ENCODE assay signal across 9 mouse cellular contexts in the genomic region with DNA sequence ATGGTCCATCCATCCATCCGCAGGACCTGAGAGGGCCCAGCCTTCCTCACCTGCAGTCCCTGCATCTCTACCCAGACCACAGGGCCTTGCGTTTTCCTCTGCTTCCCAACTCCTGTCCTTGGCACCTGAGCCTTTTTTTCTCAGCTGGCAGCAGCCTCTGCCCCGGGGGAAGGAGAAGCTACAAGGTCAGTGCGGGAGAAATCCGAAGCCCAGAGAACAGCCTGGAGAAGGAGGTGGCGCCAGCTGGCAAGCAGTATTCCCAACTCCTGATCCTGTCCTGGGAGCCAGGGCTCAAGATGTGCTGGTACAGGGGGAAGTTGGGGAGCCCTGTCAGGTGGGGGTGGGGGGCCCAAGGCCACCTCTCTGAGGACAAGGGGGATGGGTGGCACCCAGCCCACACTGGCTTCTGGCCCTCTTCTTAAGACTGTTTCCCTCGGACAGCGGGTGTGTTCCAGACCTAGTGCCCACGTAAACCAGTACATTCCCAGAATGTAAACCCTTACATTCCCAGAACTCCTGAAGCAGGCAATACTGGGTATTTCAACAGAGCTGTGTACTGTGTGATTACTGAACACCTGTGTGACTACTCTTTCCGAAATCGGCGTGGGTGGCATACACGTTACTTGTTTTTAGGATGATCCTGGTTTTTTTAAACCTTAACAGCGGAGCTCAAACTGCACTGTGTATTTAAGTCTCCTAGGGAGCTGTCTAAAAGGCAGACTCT. TPM values are rescaled to one million over a fixed set of nuclear protein-coding genes. Genes with fewer than 3 reads are reported as not detected.
DNase-seq lines count a peak whose midpoint lies in the region; ATAC-seq and TF ChIP-seq lines count a peak whose summit lies in the region.
"Had no signal": no experiment of that assay in that cellular context is flagged by ENCODE, and none has a peak within 500 bp of the region (broad histone marks: within the 10 kb centered on the region; RNA-seq: fewer than 3 reads in every experiment).

No protein-coding gene starts in this region.

- H3K9me3 ChIP-seq in liver, embryonic 15.5 days (replicated peaks): no peaks in the 10 kb centered on the region
- H3K9me3 ChIP-seq in liver, embryonic 12.5 days (replicated peaks): no peaks in the 10 kb centered on the region
- no peaks in the 10 kb centered on the region for H3K9me3 ChIP-seq in hindbrain, postnatal 0 days (ENCODE audit: low read length)

- H3K36me3 ChIP-seq in liver, embryonic 15.5 days (replicated peaks): peaks cover 14% of the 10 kb centered on the region
- H3K36me3 ChIP-seq in liver, embryonic 12.5 days: peaks cover 19% of the 10 kb centered on the region
- H3K36me3 ChIP-seq in hindbrain, postnatal 0 days (ENCODE audit: insufficient read depth, low read length): no peaks in the 10 kb centered on the region

- H3K27ac ChIP-seq in liver, embryonic 15.5 days (replicated peaks): 0 out of 2 replicates have a peak overlapping the region, but pooled peaks have one; percentile 6
- H3K27ac ChIP-seq in liver, embryonic 12.5 days: no peak overlapping the region
- H3K27ac ChIP-seq in cerebellum, adult 2 months (ENCODE audit: insufficient read depth, low read length): peak overlapping the region; percentile 1; the same call in 1 of the 2 replicates
- H3K27ac ChIP-seq in hindbrain, postnatal 0 days: no peak overlapping the region

- no peak overlapping the region for H3K4me2 ChIP-seq in liver, embryonic 15.5 days
- H3K4me2 ChIP-seq in liver, embryonic 12.5 days: no peak overlapping the region
- H3K4me2 ChIP-seq in hindbrain, postnatal 0 days (ENCODE audit: low read depth, low read length): no peak overlapping the region
- H3K4me2 ChIP-seq: midbrain, embryonic 11.5 days had no signal

- DNase-seq in cerebellum, adult 2 months: peak; percentile 62 to 70
- DNase-seq in gastrocnemius, postnatal 25 days: peak; percentile 92
- DNase-seq in kidney, postnatal 14 days: peak; percentile 60
- DNase-seq in left cerebral cortex, adult 11 months (ENCODE audit: low spot score): no peak
- DNase-seq in hindbrain, postnatal 0 days (ENCODE audit: low spot score): no peak
- DNase-seq: thymus, postnatal 36 days had no signal

- no peaks in the 10 kb centered on the region for H3K27me3 ChIP-seq in liver, embryonic 15.5 days
- no peaks in the 10 kb centered on the region for H3K27me3 ChIP-seq in liver, embryonic 12.5 days (replicated peaks)
- H3K27me3 ChIP-seq in cerebellum, adult 2 months (ENCODE audit: control insufficient read depth, insufficient read depth, low read length): no peaks in the 10 kb centered on the region
- H3K27me3 ChIP-seq in hindbrain, postnatal 0 days (ENCODE audit: insufficient read depth, low read length): no peaks in the 10 kb centered on the region

- TF ChIP-seq CTCF in cerebellum, adult 2 months (IDR thresholded peaks at IDR 0.05; ENCODE audit: borderline replicate concordance, insufficient read depth, low read depth, low read length): no peak
- no peak for TF ChIP-seq CTCF in hindbrain, postnatal 0 days (IDR thresholded peaks at IDR 0.05; ENCODE audit: low read depth)

- no peak overlapping the region for H3K9ac ChIP-seq in liver, embryonic 15.5 days
- no peak overlapping the region for H3K9ac ChIP-seq in liver, embryonic 12.5 days
- H3K9ac ChIP-seq in hindbrain, postnatal 0 days (replicated peaks; ENCODE audit: low read length): no peak overlapping the region

- no peak for ATAC-seq in liver, embryonic 15.5 days (ENCODE audit: insufficient read depth)
- no peak for ATAC-seq in liver, embryonic 12.5 days
- no peak for ATAC-seq in hindbrain, postnatal 0 days

- no peak for TF ChIP-seq POLR2A in cerebellum, adult 2 months (IDR thresholded peaks at IDR 0.05; ENCODE audit: borderline replicate concordance, insufficient read depth, low read length)

- H3K4me1 ChIP-seq in liver, embryonic 15.5 days (replicated peaks): peaks cover 72% of the 10 kb centered on the region
- peaks cover 50% of the 10 kb centered on the region for H3K4me1 ChIP-seq in liver, embryonic 12.5 days
- peaks cover 59% of the 10 kb centered on the region for H3K4me1 ChIP-seq in cerebellum, adult 2 months (ENCODE audit: control insufficient read depth, insufficient read depth, low read length)
- H3K4me1 ChIP-seq in hindbrain, postnatal 0 days (ENCODE audit: insufficient read depth, low read length): no peaks in the 10 kb centered on the region

- WGBS in liver, embryonic 15.5 days (ENCODE audit: insufficient replicate concordance): 74% methylated on average over 14 of the region's 14 CpGs
- WGBS in liver, embryonic 12.5 days (ENCODE audit: insufficient replicate concordance): 86% methylated on average over 14 of the region's 14 CpGs
- 48% methylated on average over 14 of the region's 14 CpGs for WGBS in cerebellum, adult 2 months
- 69% methylated on average over 14 of the region's 14 CpGs for WGBS in hindbrain, postnatal 0 days

- no peak overlapping the region for H3K4me3 ChIP-seq in liver, embryonic 15.5 days (replicated peaks)
- no peak overlapping the region for H3K4me3 ChIP-seq in liver, embryonic 12.5 days
- no peak overlapping the region for H3K4me3 ChIP-seq in cerebellum, adult 2 months (replicated peaks; ENCODE audit: insufficient read depth, low read depth, low read length)
- no peak overlapping the region for H3K4me3 ChIP-seq in hindbrain, postnatal 0 days (ENCODE audit: low read length)

RNA-seq across cellular contexts. Expression of a gene that starts 9.9 kb away (rescaled TPM):
- 16.9 and 21.5 TPM in 2 replicates for polyA plus RNA-seq in liver, embryonic 15.5 days (2015; fragmentation: Nextera tagmentation; extraction: Ambion mirVana)
- polyA plus RNA-seq in liver, embryonic 12.5 days (2016; fragmentation: Nextera tagmentation; extraction: Ambion mirVana): 8.8 and 9.0 TPM in 2 replicates
- polyA plus RNA-seq in cerebellum, adult 2 months (2012; rRNA removed): 11.6 and 14.1 TPM in 2 replicates
- total RNA-seq in gastrocnemius, postnatal 25 days (2021): 10 to 100 TPM; 43.2 to 49.2 TPM
- total RNA-seq in hindbrain, postnatal 0 days (2014; rRNA removed): 15.0 and 16.9 TPM in 2 replicates
- polyA plus RNA-seq in hindbrain, postnatal 0 days (2015; fragmentation: Nextera tagmentation; extraction: Ambion mirVana): 3.0 and 3.4 TPM in 2 replicates

RNA-seq across cellular contexts. Expression of a gene that starts 44.1 kb away (rescaled TPM):
- 0.61 and 0.77 TPM in 2 replicates for polyA plus RNA-seq in liver, embryonic 15.5 days (2015; fragmentation: Nextera tagmentation; extraction: Ambion mirVana)
- 0.97 and 1.5 TPM in 2 replicates for polyA plus RNA-seq in liver, embryonic 12.5 days (2016; fragmentation: Nextera tagmentation; extraction: Ambion mirVana)
- polyA plus RNA-seq in cerebellum, adult 2 months (2012; rRNA removed): 25.3 and 26.3 TPM in 2 replicates
- total RNA-seq in gastrocnemius, postnatal 25 days (2021): 1 to 10 TPM; 5.2 to 8.2 TPM
- total RNA-seq in hindbrain, postnatal 0 days (2014; rRNA removed): 13.7 and 18.4 TPM in 2 replicates
- 8.9 and 9.2 TPM in 2 replicates for polyA plus RNA-seq in hindbrain, postnatal 0 days (2015; fragmentation: Nextera tagmentation; extraction: Ambion mirVana)

Comparison
In these comparisons a context has a peak if more than half of its experiments do, and no peak if none do; other contexts are left out.
1. H3K27ac ChIP-seq: peak in liver, embryonic 15.5 days (single experiment) and cerebellum, adult 2 months (single experiment); none in liver, embryonic 12.5 days (single experiment) and hindbrain, postnatal 0 days (single experiment).
2. DNase-seq: peak in cerebellum, adult 2 months (2 of 2), gastrocnemius, postnatal 25 days (single experiment) and kidney, postnatal 14 days (single experiment); none in left cerebral cortex, adult 11 months (single experiment) and hindbrain, postnatal 0 days (single experiment).